Mouse (Mus musculus): ENCODE measurements around the gene Zfp184.

Zfp184 gene

GRCm38 (mm10) chr13:21993957-21994738, 49.3 kb downstream of the Zfp184 start:
- no peak for DNase-seq

DNA sequence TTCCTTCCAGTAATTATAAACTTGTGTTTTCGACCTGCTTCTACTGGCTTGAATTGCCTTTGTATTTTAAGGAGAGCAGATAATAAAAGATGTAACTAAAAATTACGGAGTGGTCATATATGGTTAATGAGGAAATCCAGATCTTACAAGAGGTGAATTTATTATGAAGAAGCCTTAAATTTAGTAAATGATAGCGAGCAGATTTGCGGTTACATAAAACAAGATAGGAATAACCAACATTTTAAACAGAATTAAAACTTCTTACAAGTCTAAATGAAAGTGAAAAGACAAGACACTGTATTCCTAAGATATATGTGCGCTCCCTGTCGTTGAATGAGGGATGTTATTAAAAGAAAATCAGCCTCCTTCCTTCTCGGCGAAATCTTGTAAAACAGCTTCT, 50.0 kb downstream of the Zfp184 start:
- DNase-seq, result no peak

DNA sequence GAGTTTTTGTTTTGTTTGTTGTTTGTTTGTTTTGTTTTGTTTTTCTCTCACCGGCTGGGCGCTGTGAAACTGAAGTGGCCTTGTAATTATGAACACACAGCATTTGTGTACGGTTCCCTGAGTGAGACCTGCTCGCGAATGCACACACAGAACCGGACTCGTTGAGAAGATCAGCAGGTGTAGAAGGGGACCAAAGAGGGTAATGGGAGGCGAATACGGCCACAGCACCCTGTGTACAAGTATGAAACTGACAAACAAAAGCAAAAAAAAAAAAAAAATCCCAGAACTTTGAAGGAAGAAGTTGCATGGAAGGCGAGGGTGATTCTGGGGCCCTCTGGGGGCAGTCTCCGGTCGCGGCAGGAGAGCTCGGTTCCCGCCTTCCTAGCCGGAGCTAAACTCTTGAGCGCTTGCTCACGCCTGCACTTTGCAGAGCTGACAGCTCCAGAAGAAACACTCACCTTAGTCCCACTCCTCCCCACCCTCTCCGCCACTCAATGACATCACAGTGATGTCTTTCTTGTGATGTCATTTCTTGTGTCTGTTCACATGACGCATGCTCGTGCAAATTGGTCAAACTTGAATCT, 50.5 kb downstream of the Zfp184 start:
- DNase-seq, result no peak

DNA sequence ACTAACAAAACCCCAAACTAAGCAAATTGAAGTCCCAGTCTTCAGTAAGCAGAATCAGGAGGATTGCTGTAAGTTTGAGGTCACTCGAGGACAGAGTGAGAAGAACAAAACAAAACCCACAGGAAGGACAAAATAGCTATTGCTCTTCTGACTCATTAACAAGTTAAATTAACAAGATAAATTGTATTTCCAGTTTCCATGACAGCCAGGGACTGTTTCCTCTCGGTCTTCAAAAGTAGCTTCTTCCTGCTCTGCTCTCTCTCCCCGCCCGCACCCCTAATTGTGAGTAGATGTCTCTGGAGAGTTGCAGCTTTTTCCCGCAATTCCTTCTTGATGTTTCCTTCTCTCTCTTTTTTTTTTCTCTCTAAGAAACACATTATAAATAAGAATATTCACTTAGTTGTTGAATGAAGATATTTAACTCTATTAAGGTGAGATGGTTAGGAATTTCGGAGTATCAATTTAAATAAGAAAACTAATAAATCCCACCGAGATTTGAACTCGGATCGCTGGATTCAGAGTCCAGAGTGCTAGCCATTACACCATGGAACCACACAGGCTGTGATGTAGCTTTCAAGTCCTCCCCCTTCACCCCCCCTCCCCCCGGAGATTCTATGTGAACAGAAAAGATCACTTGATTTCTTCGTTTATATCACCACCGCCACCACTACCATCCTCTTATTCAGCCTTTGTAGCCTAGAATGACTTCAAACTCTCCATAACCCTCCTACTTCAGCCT, 51.4 kb downstream of the Zfp184 start:
- no peak for DNase-seq

GRCm38 (mm10) chr13:21996840-21997185, 51.9 kb downstream of the Zfp184 start:
- no peak for DNase-seq

GRCm38 (mm10) chr13:21997201-21997820, 52.4 kb downstream of the Zfp184 start:
- DNase-seq, result no peak

- no peak for DNase-seq
Measured at GRCm38 (mm10) chr13:21997821-21998220, 52.9 kb downstream of the Zfp184 start.

GRCm38 (mm10) chr13:21998412-21998811, 53.5 kb downstream of the Zfp184 start:
- no peak for DNase-seq

DNA sequence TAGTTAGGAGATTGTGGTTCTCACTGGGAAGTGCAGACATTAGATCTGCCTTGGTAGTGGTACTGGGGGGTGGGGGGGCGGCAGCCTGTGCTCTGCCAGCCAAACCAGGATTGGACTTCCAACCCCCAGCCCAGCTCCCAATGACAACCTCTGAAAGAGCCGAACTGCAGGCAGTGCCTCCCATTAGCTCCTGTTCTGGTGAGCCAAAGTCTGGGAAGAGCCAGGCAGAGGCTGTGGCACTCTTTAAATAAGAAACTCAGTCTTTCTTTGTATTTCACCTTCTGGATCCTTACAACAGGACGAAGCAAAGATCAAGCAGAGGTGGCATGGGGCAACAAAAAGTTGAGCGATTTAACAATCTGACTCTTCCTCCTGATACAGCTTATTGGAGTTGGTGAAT, 54.3 kb downstream of the Zfp184 start:
- DNase-seq, result no peak

- DNase-seq, result no peak
Measured at GRCm38 (mm10) chr13:22001346-22001745, 56.5 kb downstream of the Zfp184 start.

DNA sequence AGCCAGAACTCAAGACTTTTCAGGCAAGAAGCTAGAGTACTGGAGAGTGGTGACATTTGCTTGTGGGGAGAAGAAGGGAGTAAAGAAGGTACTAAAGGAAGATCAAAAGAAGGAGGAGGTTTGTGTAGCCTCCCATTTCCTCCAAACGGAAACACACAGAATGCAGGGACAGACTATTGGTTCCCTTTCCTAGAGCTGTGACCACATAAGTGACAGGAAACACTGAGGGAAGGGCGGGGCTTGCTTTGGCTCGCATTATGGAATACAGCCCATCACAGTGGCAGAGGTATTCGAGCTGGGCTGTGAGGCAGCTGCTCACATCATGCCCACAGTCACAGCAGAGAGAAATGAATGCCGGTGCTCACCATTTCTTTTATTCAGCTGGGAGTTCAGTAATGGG, 56.9 kb downstream of the Zfp184 start:
- DNase-seq, result no peak

GRCm38 (mm10) chr13:22005605-22006333, 60.9 kb downstream of the Zfp184 start:
- DNase-seq, result no peak

DNA sequence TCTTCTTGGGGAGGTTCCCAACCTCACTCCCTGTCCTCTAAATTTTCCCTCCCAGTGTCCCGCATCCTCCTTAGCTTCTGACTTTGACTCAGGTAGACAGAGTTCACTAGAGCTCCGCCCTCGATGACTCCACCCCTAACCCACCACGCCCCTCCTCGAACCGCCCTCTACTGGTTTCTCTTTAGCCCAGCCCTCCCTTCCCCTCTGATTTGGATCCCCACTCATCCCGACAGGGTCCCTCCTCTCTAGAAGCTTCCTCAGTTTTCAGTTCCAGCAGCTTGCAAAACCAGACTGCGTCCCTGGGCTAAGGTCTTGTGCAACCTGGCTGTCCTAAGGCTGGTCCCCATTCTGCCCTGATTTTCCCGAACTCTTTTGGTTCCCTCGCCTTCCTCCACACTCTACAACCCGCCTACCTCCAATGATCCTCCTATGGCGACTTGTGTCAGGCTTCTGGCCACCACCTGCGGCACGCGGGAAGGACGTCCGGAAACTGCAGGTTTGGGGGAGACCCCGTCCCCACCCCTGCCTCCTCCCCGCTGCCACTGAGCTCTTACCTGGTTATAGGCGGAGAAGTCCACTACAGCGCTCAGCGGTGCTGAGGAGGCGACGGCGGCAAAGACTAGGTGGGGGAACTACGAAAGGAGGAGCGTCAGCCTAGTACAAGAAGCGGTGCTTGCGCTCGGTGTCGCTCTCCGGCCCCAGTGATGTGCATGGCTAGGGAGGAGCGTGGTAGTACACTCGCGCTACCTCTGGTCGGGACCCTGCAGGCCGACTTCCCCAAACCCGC, 61.6 kb downstream of the Zfp184 start:
- peak in 1 of 2 experiments; percentile 28 for DNase-seq

DNA sequence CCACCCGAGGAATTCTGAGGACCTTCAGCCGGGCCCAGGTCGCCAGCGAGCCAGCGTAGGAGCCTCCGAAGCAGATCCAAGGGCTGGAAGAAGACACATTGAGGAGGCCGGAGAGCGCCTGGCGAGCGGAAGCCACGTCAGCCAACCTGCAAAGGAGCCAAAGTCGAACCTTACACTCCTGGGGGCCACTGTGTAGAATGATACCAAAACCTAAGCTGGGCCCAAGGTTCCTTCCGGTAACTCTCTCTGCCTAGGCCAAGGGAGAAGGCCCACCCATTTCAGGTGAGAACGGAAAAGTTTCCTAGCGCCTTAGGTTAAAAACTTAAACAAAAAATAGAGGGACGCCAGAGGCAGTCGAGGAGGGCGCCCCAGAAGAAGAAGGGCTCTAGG, 62.2 kb downstream of the Zfp184 start:
- no peak for DNase-seq

DNA sequence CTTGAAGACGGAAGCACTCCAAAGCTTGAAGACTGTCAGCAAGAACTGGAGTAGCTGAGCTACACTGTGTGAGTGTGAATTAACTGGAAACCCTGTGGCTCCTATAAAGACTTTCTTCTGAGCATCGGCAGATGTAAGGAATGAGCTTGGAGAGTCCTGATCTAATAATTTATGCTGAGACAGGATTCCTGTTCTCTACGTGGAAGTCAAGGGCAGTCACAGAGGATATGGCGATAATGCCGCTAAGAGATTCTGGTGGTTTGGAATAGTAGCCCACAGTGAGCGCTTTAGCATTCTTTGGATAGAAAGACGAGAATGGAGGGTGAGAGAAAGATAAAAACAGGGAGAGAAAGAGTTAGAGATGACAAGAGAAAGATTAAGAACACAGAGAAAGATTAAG, 63.0 kb downstream of the Zfp184 start:
- no peak for DNase-seq

- no peak for DNase-seq
Measured at GRCm38 (mm10) chr13:22008707-22009106, 63.8 kb downstream of the Zfp184 start.

- DNase-seq, result no peak
Measured at GRCm38 (mm10) chr13:22009642-22010041, 64.7 kb downstream of the Zfp184 start, which contains the start of gene Prss16. Gene Prss16, minus strand, starts transcription at chr13:22009742.
